Mouse (Mus musculus) right cerebral cortex, postnatal 10 days (tissue): ENCODE data around the gene Pax3.

Experiments used
- DNase-seq, 2 experiments: peaks; one replicate each; pipeline ENCODE4 v3.0.0; 2021; ENCODE audit warnings: low spot score in 2 of 2

Gene Pax3

GRCm38 (mm10) chr1:78081761-78082160 is 115.2 kb downstream of the Pax3 start:
- no peak for DNase-seq

DNA sequence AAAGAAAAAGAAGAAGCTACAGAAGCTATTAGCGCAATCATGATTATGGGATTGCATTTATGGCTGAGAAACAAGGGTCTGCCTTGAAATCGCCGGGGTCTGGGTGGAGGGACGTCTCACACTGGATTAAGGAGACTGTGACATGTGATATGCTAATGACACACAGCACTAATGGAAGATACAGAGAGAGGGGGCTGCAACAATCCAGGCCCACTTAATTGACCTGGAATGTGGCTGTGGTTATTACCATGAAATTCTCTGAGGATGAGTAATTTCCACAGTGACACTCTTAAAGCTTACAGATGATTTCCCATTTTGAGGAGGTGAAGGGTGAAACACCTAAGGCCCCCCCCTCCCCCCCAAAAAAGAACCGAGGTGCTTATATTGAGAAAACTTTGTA is 136.1 kb downstream of the Pax3 start:
- DNase-seq: no peak

- no peak for DNase-seq
Measured at GRCm38 (mm10) chr1:78057939-78058338, 139.0 kb downstream of the Pax3 start.

- DNase-seq: no peak
Measured at GRCm38 (mm10) chr1:78053677-78054076, 143.3 kb downstream of the Pax3 start.
